In genomic region chr10:81041458-81042175, GRCm38 (mm10) we compare ENCODE assay signal across 8 mouse cellular contexts. TPM values are rescaled to one million over a fixed set of nuclear protein-coding genes. Genes with fewer than 3 reads are reported as not detected.
A peak's percentile ranks its signal among the peaks of the same experiment; 100 is the strongest.
DNase-seq lines count a peak whose midpoint lies in the region.

No protein-coding gene starts in this region.

- intact Hi-C loops in heart, postnatal 14 days (cut with DNase I) = loop anchor here (1.0 to 2.0 kb wide), 2 partner anchors 25 to 41 kb away; no protein-coding TSS in a partner anchor
- intact Hi-C loops in left cerebral cortex, postnatal 25 days (cut with DNase I) = loop anchor here (1.0 kb wide), 1 partner anchor 42 kb away; no protein-coding TSS in a partner anchor

- DNase-seq in left cerebral cortex, adult 18-20 months (ENCODE audit: low spot score in 2 of 2) = peak; percentile 73 to 79
- DNase-seq in left cerebral cortex, adult 11 months (ENCODE audit: low spot score) = no peak
- DNase-seq in MN1 (ENCODE audit: low spot score) = peak; percentile 87
- peak; percentile 82 to 89 for DNase-seq in cerebellum, postnatal 25 days
- DNase-seq in heart, postnatal 14 days = peak; percentile 72 to 81
- DNase-seq in left cerebral cortex, postnatal 25 days (ENCODE audit: low spot score in 2 of 2) = peak; percentile 63 to 72
- DNase-seq in naive thymus-derived CD4-positive, alpha-beta T cell, adult 2 months (ENCODE audit: low read depth) = peak; percentile 88
- DNase-seq in thymus, postnatal 25 days = peak; percentile 78

RNA-seq across cellular contexts. Expression of gene Slc39a3, which starts 4.4 kb away (rescaled TPM):
- 10 to 100 TPM; 56.9 to 60.1 TPM for total RNA-seq in left cerebral cortex, adult 18-20 months (2021)
- 10 to 100 TPM; 13.6 to 14.8 TPM for total RNA-seq in heart, postnatal 14 days (2021)
- total RNA-seq in left cerebral cortex, postnatal 25 days (2021) = 10 to 100 TPM; 67.2 to 69.3 TPM

RNA-seq across cellular contexts. Expression of gene Diras1, which starts 16.2 kb away (rescaled TPM):
- total RNA-seq in left cerebral cortex, adult 18-20 months (2021) = 100 to 1,000 TPM; 104 to 113 TPM
- under 1 TPM in 1 of 2 experiments, not detected in 1; 0.10 TPM for total RNA-seq in heart, postnatal 14 days (2021)
- total RNA-seq in left cerebral cortex, postnatal 25 days (2021) = 100 to 1,000 TPM; 108 to 110 TPM

RNA-seq across cellular contexts. Expression of gene Sgta, which starts 18.4 kb away (rescaled TPM):
- total RNA-seq in left cerebral cortex, adult 18-20 months (2021) = 100 to 1,000 TPM; 178 to 182 TPM
- 10 to 100 TPM; 91.5 to 93.3 TPM for total RNA-seq in heart, postnatal 14 days (2021)
- 100 to 1,000 TPM; 159 to 169 TPM for total RNA-seq in left cerebral cortex, postnatal 25 days (2021)

RNA-seq across cellular contexts. Expression of gene Gng7, which starts 26.9 kb away (rescaled TPM):
- total RNA-seq in left cerebral cortex, adult 18-20 months (2021) = 100 to 1,000 TPM; 107 to 137 TPM
- under 1 TPM; 0.27 to 0.31 TPM for total RNA-seq in heart, postnatal 14 days (2021)
- total RNA-seq in left cerebral cortex, postnatal 25 days (2021) = 100 to 1,000 TPM in 1 of 2 experiments, 10 to 100 TPM in 1; 83.8 to 196 TPM

RNA-seq across cellular contexts. Expression of gene Thop1, which starts 28.2 kb away (rescaled TPM):
- 10 to 100 TPM; 43.9 to 49.4 TPM for total RNA-seq in left cerebral cortex, adult 18-20 months (2021)
- 10 to 100 TPM; 10.3 to 10.9 TPM for total RNA-seq in heart, postnatal 14 days (2021)
- 10 to 100 TPM; 50.5 to 54.2 TPM for total RNA-seq in left cerebral cortex, postnatal 25 days (2021)

Comparison
In these comparisons a context has a peak if more than half of its experiments do, and no peak if none do; other contexts are left out.
1. RNA of gene Diras1, which starts 16.2 kb away (total RNA-seq): 104 to 113 TPM in left cerebral cortex, adult 18-20 months and 108 to 110 TPM in left cerebral cortex, postnatal 25 days; 0.10 TPM in heart, postnatal 14 days; every median in the first group is over 10 times any median in the second.